9 mouse cellular contexts compared by ENCODE assay signal in genomic region chr11:88595616-88596015, GRCm38 (mm10).
DNase-seq lines count a peak whose midpoint lies in the region; ATAC-seq lines count a peak whose summit lies in the region.
"Had no signal": no experiment of that assay in that cellular context is flagged by ENCODE, and none has a peak within 500 bp of the region (broad histone marks: within the 10 kb centered on the region; RNA-seq: fewer than 3 reads in every experiment).

No protein-coding gene starts in this region.

- H3K36me3 ChIP-seq in heart, embryonic 15.5 days, result no peaks in the 10 kb centered on the region
- H3K36me3 ChIP-seq in limb, embryonic 10.5 days, result peaks cover 27% of the 10 kb centered on the region

- H3K4me2 ChIP-seq in heart, embryonic 15.5 days, result no peak overlapping the region

- no peak for ATAC-seq in heart, embryonic 15.5 days (replicated peaks; ENCODE audit: insufficient number of reproducible peaks, insufficient read depth, low FRiP score, low read depth)

- no peak overlapping the region for H3K9ac ChIP-seq in heart, embryonic 15.5 days

- no peaks in the 10 kb centered on the region for H3K9me3 ChIP-seq in heart, embryonic 15.5 days (replicated peaks)
- no peaks in the 10 kb centered on the region for H3K9me3 ChIP-seq in limb, embryonic 10.5 days (replicated peaks)

- no peaks in the 10 kb centered on the region for H3K27me3 ChIP-seq in heart, embryonic 15.5 days
- H3K27me3 ChIP-seq in limb, embryonic 10.5 days (ENCODE audit: low read depth, poor library complexity, severe bottlenecking), result no peaks in the 10 kb centered on the region

- H3K4me1 ChIP-seq in heart, embryonic 15.5 days (replicated peaks), result peaks cover 63% of the 10 kb centered on the region
- peaks cover 74% of the 10 kb centered on the region for H3K4me1 ChIP-seq in limb, embryonic 10.5 days

- H3K27ac ChIP-seq in heart, embryonic 15.5 days, result peak overlapping the region; percentile 47; the same call in 1 of the 2 replicates
- peak overlapping the region; percentile 51; the same call in 1 of the 2 replicates for H3K27ac ChIP-seq in limb, embryonic 10.5 days

- WGBS in heart, embryonic 15.5 days, result 55% methylated on average over 4 of the region's 4 CpGs
- 27% methylated on average over 2 of the region's 4 CpGs for WGBS in limb, embryonic 10.5 days

- H3K4me3 ChIP-seq in heart, embryonic 15.5 days, result no peak overlapping the region
- H3K4me3 ChIP-seq in limb, embryonic 10.5 days, result no peak overlapping the region
- H3K4me3 ChIP-seq: layer of hippocampus, adult 2 months had no signal

- no peak for DNase-seq in heart, adult 11 months
- peak; percentile 34 to 43 for DNase-seq in spleen, adult 18-20 months
- no peak for DNase-seq in spleen, postnatal 14 days (ENCODE audit: low spot score in 2 of 2)
- DNase-seq in limb, embryonic 10.5 days (ENCODE audit: low spot score), result no peak
- DNase-seq in frontal cortex, adult 2 months (ENCODE audit: extremely low spot score in 1 of 2, low spot score in 1 of 2), result no peak
- DNase-seq in cerebellum, adult 18-20 months, result no peak
- no peak for DNase-seq in right cerebral cortex, postnatal 4 days

Comparison
In these comparisons a context has a peak if more than half of its experiments do, and no peak if none do; other contexts are left out.
1. DNase-seq: peak in spleen, adult 18-20 months (2 of 2); none in heart, adult 11 months (single experiment), spleen, postnatal 14 days (0 of 2), limb, embryonic 10.5 days (single experiment), frontal cortex, adult 2 months (0 of 2), cerebellum, adult 18-20 months (0 of 2) and right cerebral cortex, postnatal 4 days (single experiment).